Mouse (Mus musculus): Measurements from ENCODE around the gene Coq2. TPM values are rescaled to one million over a fixed set of nuclear protein-coding genes. Genes with fewer than 3 reads are reported as not detected.

The Coq2 gene
- polyA plus RNA-seq, 1 experiment from 2014 or later, result 58.7 TPM

- Histone ChIP-seq H3K4me3 (ENCODE audit: low read depth, low read length) (no peak overlapping the region), H3K4me2 (ENCODE audit: low read depth, low read length) (no peak overlapping the region), H3K9me3 (ENCODE audit: control insufficient read depth, low read length) (no peaks in the 10 kb centered on the region), H3K27ac (ENCODE audit: low read depth, low read length) (no peak overlapping the region), H3K9ac (replicated peaks; ENCODE audit: low read depth, low read length) (no peak overlapping the region), H3K4me1 (ENCODE audit: control insufficient read depth, insufficient read depth, low read length) (peaks cover 7% of the 10 kb centered on the region; the same call in 1 of the 2 replicates), H3K36me3 (ENCODE audit: control insufficient read depth, insufficient read depth, low read length) (peaks cover 4% of the 10 kb centered on the region; the same call in 1 of the 2 replicates), H3K27me3 (ENCODE audit: control insufficient read depth, insufficient read depth, low read length) (no peaks in the 10 kb centered on the region)
- 86% methylated on average over 3 of the region's 3 CpGs for WGBS
- no peak for ATAC-seq (ENCODE audit: low read depth)
Observed at GRCm38 (mm10) chr5:100671897-100672296, 3.0 kb downstream of the Coq2 start.

DNA sequence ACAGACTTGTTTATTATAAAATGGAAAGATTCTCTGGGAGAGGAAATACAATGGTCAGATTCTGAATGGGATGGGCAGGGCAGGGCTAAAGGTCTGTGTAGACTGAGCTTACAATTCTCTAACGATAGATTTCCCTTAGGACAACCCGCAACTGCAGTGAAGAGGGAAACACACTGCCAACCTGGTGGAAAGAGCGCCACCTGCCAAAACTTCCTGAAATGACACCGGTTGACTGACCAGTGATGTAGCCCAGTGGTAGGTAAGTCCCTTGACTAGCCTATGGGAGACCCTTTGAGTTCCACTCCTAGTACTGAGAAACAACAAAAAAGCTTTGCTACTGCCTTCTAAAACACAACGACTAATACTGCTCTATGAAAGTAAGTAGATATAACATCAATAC is 3.5 kb downstream of the Coq2 start:
- H3K4me1 ChIP-seq (ENCODE audit: control insufficient read depth, insufficient read depth, low read length), result peaks cover 7% of the 10 kb centered on the region; the same call in 1 of the 2 replicates
- ATAC-seq (ENCODE audit: low read depth), result no peak
- no peaks in the 10 kb centered on the region for H3K9me3 ChIP-seq (ENCODE audit: control insufficient read depth, low read length)
- no peaks in the 10 kb centered on the region for H3K27me3 ChIP-seq (ENCODE audit: control insufficient read depth, insufficient read depth, low read length)
- no peak overlapping the region for H3K9ac ChIP-seq (replicated peaks; ENCODE audit: low read depth, low read length)
- H3K4me3 ChIP-seq (ENCODE audit: low read depth, low read length), result no peak overlapping the region
- H3K4me2 ChIP-seq (ENCODE audit: low read depth, low read length), result no peak overlapping the region
- WGBS, result 30% methylated on average over 5 of the region's 5 CpGs
- H3K36me3 ChIP-seq (ENCODE audit: control insufficient read depth, insufficient read depth, low read length), result peaks cover 4% of the 10 kb centered on the region; the same call in 1 of the 2 replicates
- no peak overlapping the region for H3K27ac ChIP-seq (ENCODE audit: low read depth, low read length)

- no peak overlapping the region for H3K4me2 ChIP-seq (ENCODE audit: low read depth, low read length)
- H3K36me3 ChIP-seq (ENCODE audit: control insufficient read depth, insufficient read depth, low read length), result peaks cover 16% of the 10 kb centered on the region
- no peak overlapping the region for H3K9ac ChIP-seq (replicated peaks; ENCODE audit: low read depth, low read length)
- no peak overlapping the region for H3K27ac ChIP-seq (ENCODE audit: low read depth, low read length)
- no peaks in the 10 kb centered on the region for H3K27me3 ChIP-seq (ENCODE audit: control insufficient read depth, insufficient read depth, low read length)
- H3K9me3 ChIP-seq (ENCODE audit: control insufficient read depth, low read length), result no peaks in the 10 kb centered on the region
- 83% methylated on average over 1 of the region's 1 CpGs for WGBS
- H3K4me1 ChIP-seq (ENCODE audit: control insufficient read depth, insufficient read depth, low read length), result no peaks in the 10 kb centered on the region
- no peak for ATAC-seq (ENCODE audit: low read depth)
- H3K4me3 ChIP-seq (ENCODE audit: low read depth, low read length), result no peak overlapping the region
Observed at GRCm38 (mm10) chr5:100666965-100667364, 8.0 kb downstream of the Coq2 start.

GRCm38 (mm10) chr5:100663854-100664253 is 11.1 kb downstream of the Coq2 start:
- no peaks in the 10 kb centered on the region for H3K4me1 ChIP-seq (ENCODE audit: control insufficient read depth, insufficient read depth, low read length)
- WGBS, result 64% methylated on average over 5 of the region's 5 CpGs

DNA sequence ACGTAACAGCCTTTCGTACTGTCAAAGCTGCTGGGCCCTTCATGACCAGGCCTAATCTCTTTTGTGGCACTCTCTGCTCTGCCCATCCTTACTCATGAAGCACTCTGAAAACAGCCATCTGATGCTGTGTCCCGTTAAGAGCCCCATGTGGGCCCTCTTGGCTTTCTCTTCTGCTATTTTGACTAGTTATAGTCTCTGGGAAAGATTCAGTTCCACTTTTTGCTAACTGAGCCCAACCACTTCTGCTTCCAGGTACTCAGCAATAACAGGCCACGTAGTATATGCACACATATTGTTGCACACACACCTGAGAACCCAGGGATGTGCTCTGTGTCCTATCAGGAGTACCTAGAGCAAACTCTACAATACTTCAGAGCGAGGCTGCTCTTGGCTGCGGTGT is 11.9 kb downstream of the Coq2 start:
- H3K9me3 ChIP-seq (ENCODE audit: control insufficient read depth, low read length), result no peaks in the 10 kb centered on the region
- no peak overlapping the region for H3K27ac ChIP-seq (ENCODE audit: low read depth, low read length)
- H3K4me1 ChIP-seq (ENCODE audit: control insufficient read depth, insufficient read depth, low read length), result no peaks in the 10 kb centered on the region
- no peak overlapping the region for H3K4me3 ChIP-seq (ENCODE audit: low read depth, low read length)
- no peak overlapping the region for H3K4me2 ChIP-seq (ENCODE audit: low read depth, low read length)
- H3K36me3 ChIP-seq (ENCODE audit: control insufficient read depth, insufficient read depth, low read length), result peaks cover 20% of the 10 kb centered on the region
- H3K9ac ChIP-seq (replicated peaks; ENCODE audit: low read depth, low read length), result no peak overlapping the region
- WGBS, result 93% methylated on average over 6 of the region's 6 CpGs
- no peak for ATAC-seq (ENCODE audit: low read depth)
- H3K27me3 ChIP-seq (ENCODE audit: control insufficient read depth, insufficient read depth, low read length), result no peaks in the 10 kb centered on the region

More at GRCm38 (mm10) chr5:100663854-100664253, 11.1 kb downstream of the Coq2 start:
- Histone ChIP-seq H3K36me3 (ENCODE audit: control insufficient read depth, insufficient read depth, low read length) (peaks cover 20% of the 10 kb centered on the region), H3K27ac (ENCODE audit: low read depth, low read length) (no peak overlapping the region), H3K9ac (replicated peaks; ENCODE audit: low read depth, low read length) (no peak overlapping the region), H3K27me3 (ENCODE audit: control insufficient read depth, insufficient read depth, low read length) (no peaks in the 10 kb centered on the region), H3K4me2 (ENCODE audit: low read depth, low read length) (no peak overlapping the region), H3K9me3 (ENCODE audit: control insufficient read depth, low read length) (no peaks in the 10 kb centered on the region), H3K4me3 (ENCODE audit: low read depth, low read length) (no peak overlapping the region)
- no peak for ATAC-seq (ENCODE audit: low read depth)

- no peak for ATAC-seq (ENCODE audit: low read depth)
- H3K9me3 ChIP-seq (ENCODE audit: control insufficient read depth, low read length), result no peaks in the 10 kb centered on the region
- peaks cover 31% of the 10 kb centered on the region for H3K36me3 ChIP-seq (ENCODE audit: control insufficient read depth, insufficient read depth, low read length)
- no peak overlapping the region for H3K4me3 ChIP-seq (ENCODE audit: low read depth, low read length)
- no peak overlapping the region for H3K9ac ChIP-seq (replicated peaks; ENCODE audit: low read depth, low read length)
- no peak overlapping the region for H3K27ac ChIP-seq (ENCODE audit: low read depth, low read length)
- H3K27me3 ChIP-seq (ENCODE audit: control insufficient read depth, insufficient read depth, low read length), result no peaks in the 10 kb centered on the region
- H3K4me1 ChIP-seq (ENCODE audit: control insufficient read depth, insufficient read depth, low read length), result no peaks in the 10 kb centered on the region
- 87% methylated on average over 6 of the region's 6 CpGs for WGBS
- no peak overlapping the region for H3K4me2 ChIP-seq (ENCODE audit: low read depth, low read length)
Observed at GRCm38 (mm10) chr5:100658460-100658859, 16.5 kb downstream of the Coq2 start.

DNA sequence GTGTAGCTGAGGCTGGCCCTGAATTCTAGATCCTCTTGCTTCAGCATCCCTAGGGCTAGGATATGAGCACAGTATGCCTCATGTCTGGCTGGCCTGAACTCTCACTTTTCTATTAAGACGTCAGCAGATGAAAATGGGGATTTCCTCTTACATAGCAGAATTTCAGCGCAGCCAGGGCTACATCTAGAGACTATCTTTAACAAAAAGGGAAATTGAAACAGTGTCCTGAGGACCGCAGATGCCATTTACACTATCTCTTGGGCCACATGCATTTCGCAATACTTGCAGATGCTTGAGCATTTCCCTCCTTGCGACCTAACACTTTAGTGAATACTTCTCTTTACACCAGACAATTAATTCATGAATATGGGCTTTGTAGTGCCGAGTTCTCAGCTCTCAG is 18.6 kb downstream of the Coq2 start:
- no peak overlapping the region for H3K9ac ChIP-seq (replicated peaks; ENCODE audit: low read depth, low read length)
- no peak overlapping the region for H3K4me2 ChIP-seq (ENCODE audit: low read depth, low read length)
- ATAC-seq (ENCODE audit: low read depth), result no peak
- WGBS, result 81% methylated on average over 6 of the region's 6 CpGs
- no peak overlapping the region for H3K27ac ChIP-seq (ENCODE audit: low read depth, low read length)
- no peak overlapping the region for H3K4me3 ChIP-seq (ENCODE audit: low read depth, low read length)
- H3K27me3 ChIP-seq (ENCODE audit: control insufficient read depth, insufficient read depth, low read length), result no peaks in the 10 kb centered on the region
- H3K36me3 ChIP-seq (ENCODE audit: control insufficient read depth, insufficient read depth, low read length), result peaks cover 18% of the 10 kb centered on the region
- no peaks in the 10 kb centered on the region for H3K9me3 ChIP-seq (ENCODE audit: control insufficient read depth, low read length)
- no peaks in the 10 kb centered on the region for H3K4me1 ChIP-seq (ENCODE audit: control insufficient read depth, insufficient read depth, low read length)

GRCm38 (mm10) chr5:100652327-100652726 is 22.6 kb downstream of the Coq2 start:
- no peak for ATAC-seq (ENCODE audit: low read depth)
- 89% methylated on average over 9 of the region's 9 CpGs for WGBS
- H3K4me1 ChIP-seq (ENCODE audit: control insufficient read depth, insufficient read depth, low read length), result no peaks in the 10 kb centered on the region
- H3K27ac ChIP-seq (ENCODE audit: low read depth, low read length), result no peak overlapping the region
- no peaks in the 10 kb centered on the region for H3K9me3 ChIP-seq (ENCODE audit: control insufficient read depth, low read length)
- H3K36me3 ChIP-seq (ENCODE audit: control insufficient read depth, insufficient read depth, low read length), result peaks cover 7% of the 10 kb centered on the region
- H3K4me2 ChIP-seq (ENCODE audit: low read depth, low read length), result no peak overlapping the region
- no peak overlapping the region for H3K9ac ChIP-seq (replicated peaks; ENCODE audit: low read depth, low read length)
- H3K27me3 ChIP-seq (ENCODE audit: control insufficient read depth, insufficient read depth, low read length), result no peaks in the 10 kb centered on the region
- no peak overlapping the region for H3K4me3 ChIP-seq (ENCODE audit: low read depth, low read length)

DNA sequence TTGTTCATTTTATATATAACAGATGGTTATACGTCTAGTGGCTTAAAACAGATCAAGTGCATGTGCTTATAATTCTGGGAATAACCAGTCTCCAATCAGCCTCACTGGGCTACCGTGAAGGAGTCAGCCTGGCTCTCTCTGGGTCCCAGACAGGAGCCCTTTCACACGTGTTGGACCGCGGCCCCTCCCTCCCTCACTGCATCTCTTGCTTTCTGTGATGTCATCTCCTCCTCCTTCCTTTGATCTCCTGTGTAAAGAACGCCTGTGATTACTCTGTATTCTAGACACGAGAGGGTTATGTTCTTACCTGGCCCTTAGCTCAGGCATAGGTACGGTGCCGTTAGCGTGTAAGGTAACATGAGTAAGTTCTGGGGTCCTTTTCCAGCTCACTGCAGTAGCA is 23.5 kb downstream of the Coq2 start:
- Histone ChIP-seq H3K9ac (replicated peaks; ENCODE audit: low read depth, low read length) (no peak overlapping the region), H3K4me1 (ENCODE audit: control insufficient read depth, insufficient read depth, low read length) (no peaks in the 10 kb centered on the region), H3K27ac (ENCODE audit: low read depth, low read length) (no peak overlapping the region), H3K4me2 (ENCODE audit: low read depth, low read length) (no peak overlapping the region), H3K4me3 (ENCODE audit: low read depth, low read length) (no peak overlapping the region), H3K27me3 (ENCODE audit: control insufficient read depth, insufficient read depth, low read length) (no peaks in the 10 kb centered on the region), H3K9me3 (ENCODE audit: control insufficient read depth, low read length) (no peaks in the 10 kb centered on the region), H3K36me3 (ENCODE audit: control insufficient read depth, insufficient read depth, low read length) (peaks cover 6% of the 10 kb centered on the region; the same call in 1 of the 2 replicates)
- no peak for ATAC-seq (ENCODE audit: low read depth)
- WGBS, result 86% methylated on average over 10 of the region's 10 CpGs
